Mouse (Mus musculus) olfactory bulb, adult 2 months (tissue): ENCODE measurements at regions not wholly inside any gene's neighbourhood (a gene's known extent, or its start where the extent isn't known, plus 50 kb on each side); places are given as distances from the start of the nearest gene placed in this dataset.

Experiments
- CTCF ChIP-seq: fragments of 200-500 bp; IDR thresholded peaks from 2 replicates; pipeline ENCODE4 v1.5.1; 2012; ENCODE audit warnings: low read depth, mild to moderate bottlenecking, low read length, moderate library complexity; ENCODE audit not compliant: insufficient read depth
- POLR2A ChIP-seq: fragments of 200-500 bp; IDR thresholded peaks from 2 replicates; pipeline ENCODE4 v1.6.1; 2012; ENCODE audit warnings: mild to moderate bottlenecking, low read depth, low read length, moderate library complexity; ENCODE audit not compliant: insufficient read depth

- no peak for TF ChIP-seq POLR2A
- TF ChIP-seq CTCF: no peak
Measured at GRCm38 (mm10) chr5:133479205-133479604, 620.3 kb upstream of the Castor2 start.
